Mouse (Mus musculus) bone marrow, adult 2 months (tissue): Measurements from ENCODE around the gene Prkag1.

Experiments
- CTCF ChIP-seq: fragments of 200-500 bp; IDR thresholded peaks from 2 replicates; pipeline ENCODE4 v1.5.1; 2011; ENCODE audit warnings: low read length, control low read depth; ENCODE audit not compliant: control insufficient read depth, insufficient read depth
- POLR2A ChIP-seq: fragments of 200-500 bp; IDR thresholded peaks from 2 replicates; pipeline ENCODE4 v1.6.1; 2011; ENCODE audit warnings: low read depth, mild to moderate bottlenecking, control low read depth, low read length, borderline replicate concordance; ENCODE audit not compliant: control insufficient read depth

DNA sequence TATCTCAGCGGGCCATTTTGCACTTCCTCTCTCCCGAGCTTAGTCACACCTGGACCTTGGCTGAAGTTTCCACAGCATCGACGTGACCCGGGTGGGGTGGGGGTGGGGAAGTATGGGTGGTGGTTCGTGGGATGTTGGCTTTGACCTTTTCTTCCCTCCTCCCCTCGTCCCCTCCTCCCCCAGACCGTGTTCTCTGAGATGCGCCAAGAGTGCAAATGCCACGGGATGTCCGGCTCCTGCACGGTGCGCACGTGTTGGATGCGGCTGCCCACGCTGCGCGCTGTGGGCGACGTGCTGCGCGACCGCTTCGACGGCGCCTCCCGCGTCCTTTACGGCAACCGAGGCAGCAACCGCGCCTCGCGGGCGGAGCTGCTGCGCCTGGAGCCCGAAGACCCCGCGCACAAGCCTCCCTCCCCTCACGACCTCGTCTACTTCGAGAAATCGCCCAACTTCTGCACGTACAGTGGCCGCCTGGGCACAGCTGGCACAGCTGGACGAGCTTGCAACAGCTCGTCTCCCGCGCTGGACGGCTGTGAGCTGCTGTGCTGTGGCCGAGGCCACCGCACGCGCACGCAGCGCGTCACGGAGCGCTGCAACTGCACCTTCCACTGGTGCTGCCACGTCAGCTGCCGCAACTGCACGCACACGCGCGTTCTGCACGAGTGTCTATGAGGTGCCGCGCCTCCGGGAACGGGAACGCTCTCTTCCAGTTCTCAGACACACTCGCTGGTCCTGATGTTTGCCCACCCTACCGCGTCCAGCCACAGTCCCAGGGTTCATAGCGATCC is 38.9 kb downstream of the Prkag1 start:
- TF ChIP-seq CTCF, result no peak
- TF ChIP-seq POLR2A, result no peak
